Mouse (Mus musculus) testis, adult 2 months (tissue): ENCODE results near the gene Lpar6.

Experiments used
- CTCF ChIP-seq: fragments of 200-500 bp; IDR thresholded peaks from 2 replicates; pipeline ENCODE4 v1.5.1; 2012; ENCODE audit warnings: low read depth, mild to moderate bottlenecking, inconsistent platforms, low read length, moderate library complexity; ENCODE audit not compliant: control insufficient read depth, insufficient read depth, insufficient replicate concordance
- POLR2A ChIP-seq: fragments of 200-500 bp; IDR thresholded peaks from 2 replicates; pipeline ENCODE4 v1.6.1; 2012; ENCODE audit warnings: low read depth, mild to moderate bottlenecking, inconsistent platforms, low read length, moderate library complexity; ENCODE audit not compliant: control insufficient read depth

DNA sequence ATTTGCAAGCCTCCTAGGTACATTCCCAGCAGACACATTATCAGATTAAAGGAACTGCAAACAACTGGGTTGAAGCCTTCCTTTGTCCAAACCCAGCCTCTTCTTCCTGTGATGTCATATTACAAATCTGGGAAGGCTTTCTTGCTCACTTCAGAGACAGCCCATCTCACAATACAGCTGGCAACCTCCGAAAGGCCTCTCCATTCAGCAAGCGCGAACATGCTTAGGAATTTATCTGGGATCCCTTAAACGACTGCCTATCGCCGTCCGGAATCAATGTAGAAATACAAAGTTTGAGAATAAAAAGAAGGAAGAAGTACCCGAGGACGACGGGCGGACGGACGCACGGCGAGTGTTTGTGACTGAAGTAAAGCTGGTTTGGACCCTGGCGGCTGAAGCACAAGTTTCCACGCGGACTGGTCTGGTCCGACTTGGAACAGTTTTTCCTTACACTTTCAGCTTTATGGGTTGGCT, at the start of gene Lpar6:
- TF ChIP-seq CTCF (no peak), POLR2A (no peak)
